12 mouse cellular contexts compared by ENCODE assay signal in the genomic region with DNA sequence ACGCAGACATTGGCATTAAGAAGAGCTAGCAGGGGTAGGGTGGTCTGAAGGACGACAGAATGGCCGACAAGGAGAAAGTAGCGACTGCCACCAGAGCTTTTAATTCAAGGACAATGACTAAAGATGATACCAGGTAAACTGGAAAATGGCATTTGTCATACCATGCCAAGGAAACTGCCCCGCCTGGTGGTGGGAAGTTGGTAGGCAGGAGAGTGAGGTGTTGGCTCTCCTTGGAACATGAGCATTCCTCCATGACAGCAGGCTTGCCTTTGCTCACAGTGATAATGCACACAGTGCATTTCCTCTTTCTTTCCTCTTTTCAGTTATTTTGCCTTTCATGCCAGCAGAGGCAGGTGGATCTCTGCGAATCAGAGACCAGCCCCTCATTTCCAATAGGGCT.
A peak's percentile ranks its signal among the peaks of the same experiment; 100 is the strongest.
DNase-seq lines count a peak whose midpoint lies in the region; ATAC-seq and TF ChIP-seq lines count a peak whose summit lies in the region.
"Had no signal": no experiment of that assay in that cellular context is flagged by ENCODE, and none has a peak within 500 bp of the region (broad histone marks: within the 10 kb centered on the region; RNA-seq: fewer than 3 reads in every experiment).

No protein-coding gene starts in this region.

- no peak for ATAC-seq in liver, embryonic 12.5 days
- ATAC-seq in G1E (ENCODE audit: extremely low read depth, insufficient number of reproducible peaks, low FRiP score, poor library complexity, severe bottlenecking), result no peak
- ATAC-seq in liver, embryonic 13.5 days (ENCODE audit: low read depth), result no peak
- ATAC-seq: forebrain, postnatal 0 days had no signal

- no peak overlapping the region for H3K9ac ChIP-seq in liver, embryonic 12.5 days
- no peak overlapping the region for H3K9ac ChIP-seq in liver, embryonic 13.5 days
- H3K9ac ChIP-seq: forebrain, postnatal 0 days; heart, embryonic 15.5 days; neural tube, embryonic 15.5 days had no signal

- peaks cover 62% of the 10 kb centered on the region for H3K4me1 ChIP-seq in liver, embryonic 12.5 days
- H3K4me1 ChIP-seq in G1E (ENCODE audit: insufficient read depth, low read depth, low read length), result peaks cover 84% of the 10 kb centered on the region
- H3K4me1 ChIP-seq in liver, embryonic 13.5 days (replicated peaks), result peaks cover 64% of the 10 kb centered on the region

- DNase-seq in liver (peak; percentile 64), G1E (ENCODE audit: low spot score) (peak; percentile 13)
- peak; percentile 37 for DNase-seq in liver, embryonic 13.5 days
- no peak for DNase-seq in urinary bladder, postnatal 25 days (ENCODE audit: low spot score)
- DNase-seq in Muller cell, postnatal 12 days (ENCODE audit: inconsistent ontology term), result no peak
- DNase-seq: forebrain, postnatal 0 days; gastrocnemius, postnatal 36 days; midbrain, embryonic 14.5 days had no signal

- no peaks in the 10 kb centered on the region for H3K79me2 ChIP-seq in C2C12 (ENCODE audit: control insufficient read depth, insufficient read depth)

- H3K4me3 ChIP-seq in liver, embryonic 12.5 days, result no peak overlapping the region
- no peak overlapping the region for H3K4me3 ChIP-seq in C2C12 (ENCODE audit: insufficient read depth, poor library complexity, severe bottlenecking)
- H3K4me3 ChIP-seq in G1E (ENCODE audit: low read depth, low read length), result no peak overlapping the region
- H3K4me3 ChIP-seq in liver, embryonic 13.5 days (replicated peaks), result no peak overlapping the region
- H3K4me3 ChIP-seq: heart, embryonic 15.5 days; neural tube, embryonic 15.5 days had no signal

- no peak overlapping the region for H3K27ac ChIP-seq in liver, embryonic 12.5 days
- no peak overlapping the region for H3K27ac ChIP-seq in liver, embryonic 13.5 days
- H3K27ac ChIP-seq: heart, embryonic 15.5 days; neural tube, embryonic 15.5 days had no signal

- H3K9me3 ChIP-seq in liver, embryonic 12.5 days (replicated peaks), result no peaks in the 10 kb centered on the region
- H3K9me3 ChIP-seq in G1E (replicated peaks), result no peaks in the 10 kb centered on the region
- no peaks in the 10 kb centered on the region for H3K9me3 ChIP-seq in liver, embryonic 13.5 days (replicated peaks)
- H3K9me3 ChIP-seq: heart, embryonic 15.5 days; neural tube, embryonic 15.5 days had no signal

- peak; percentile 13 for TF ChIP-seq CTCF in C2C12 (IDR thresholded peaks at IDR 0.05; ENCODE audit: control insufficient read depth, insufficient read depth, insufficient read length)
- peak; percentile 14; the same call in 1 of the 2 replicates for TF ChIP-seq CTCF in G1E (IDR thresholded peaks at IDR 0.05; ENCODE audit: low read depth, low read length)

- no peaks in the 10 kb centered on the region for H3K36me3 ChIP-seq in liver, embryonic 12.5 days
- H3K36me3 ChIP-seq in C2C12 (ENCODE audit: control insufficient read depth, insufficient read depth) (no peaks in the 10 kb centered on the region), G1E (replicated peaks) (no peaks in the 10 kb centered on the region)
- H3K36me3 ChIP-seq in liver, embryonic 13.5 days, result no peaks in the 10 kb centered on the region
- H3K36me3 ChIP-seq: heart, embryonic 15.5 days; neural tube, embryonic 15.5 days had no signal

- no peak overlapping the region for H3K4me2 ChIP-seq in liver, embryonic 12.5 days
- H3K4me2 ChIP-seq in liver, embryonic 13.5 days, result no peak overlapping the region
- H3K4me2 ChIP-seq: heart, embryonic 15.5 days; neural tube, embryonic 15.5 days had no signal

- no peak overlapping the region for H3ac ChIP-seq in C2C12 (ENCODE audit: control insufficient read depth, insufficient read length, low read depth)

- 65% methylated on average over 6 of the region's 6 CpGs for WGBS in liver, embryonic 12.5 days (ENCODE audit: insufficient replicate concordance)
- 64% methylated on average over 6 of the region's 6 CpGs for WGBS in liver, embryonic 13.5 days (ENCODE audit: insufficient replicate concordance)

- peaks cover 43% of the 10 kb centered on the region for H3K27me3 ChIP-seq in liver, embryonic 12.5 days (replicated peaks)
- H3K27me3 ChIP-seq in C2C12 (ENCODE audit: control insufficient read depth, insufficient read depth, insufficient read length), result no peaks in the 10 kb centered on the region
- peaks cover 7% of the 10 kb centered on the region; the same call in 1 of the 2 replicates for H3K27me3 ChIP-seq in G1E (ENCODE audit: insufficient read depth, low read length)
- peaks cover 21% of the 10 kb centered on the region for H3K27me3 ChIP-seq in liver, embryonic 13.5 days

- H3K79me3 ChIP-seq in C2C12 (ENCODE audit: low read depth), result no peaks in the 10 kb centered on the region

TF ChIP-seq in C2C12, 6 proteins besides CTCF, POLR2A, EP300 and RAD21:
- TF ChIP-seq MYOD1 (IDR thresholded peaks at IDR 0.05; ENCODE audit: control insufficient read depth, insufficient read length, low read depth) (no peak), FOSL1 (IDR thresholded peaks at IDR 0.05; ENCODE audit: insufficient read depth, low read length, poor library complexity, severe bottlenecking) (no peak), USF1 (IDR thresholded peaks at IDR 0.05; ENCODE audit: low read depth) (no peak), MAX (IDR thresholded peaks at IDR 0.05) (no peak), CEBPB (IDR thresholded peaks at IDR 0.05; ENCODE audit: low read depth) (no peak), MYOG (IDR thresholded peaks at IDR 0.05; ENCODE audit: control insufficient read depth, extremely low read depth, insufficient read length) (no peak)

Comparison
In these comparisons a context has a peak if more than half of its experiments do, and no peak if none do; other contexts are left out.
1. DNase-seq: peak in liver (single experiment), G1E (single experiment) and liver, embryonic 13.5 days (single experiment); none in urinary bladder, postnatal 25 days (single experiment) and Muller cell, postnatal 12 days (single experiment).